Mouse (Mus musculus): ENCODE results near the gene Mcpt1. TPM values are rescaled to one million over a fixed set of nuclear protein-coding genes. Genes with fewer than 3 reads are reported as not detected.
"Not testable (repeated sequence)": the region's sequence is repeated elsewhere in the genome, so short reads cannot be mapped to it uniquely, and the experiment has no call there.

The Mcpt1 gene
- total RNA-seq (2017) = not detected in 2 replicates

GRCm38 (mm10) chr14:56017671-56018070 is at the start of gene Mcpt1:
Mcpt1 (plus strand) TSS chr14:56017971.
- not testable (repeated sequence) for ATAC-seq (replicated peaks in 1 of 2; ENCODE audit: insufficient read depth in 1 of 2, low FRiP score in 2 of 2, low TSS enrichment in 1 of 2, low read depth in 1 of 2, poor library complexity in 2 of 2, severe bottlenecking in 2 of 2)

GRCm38 (mm10) chr14:55987464-55987863 is 30.3 kb upstream of the Mcpt1 start:
- not testable (repeated sequence) for ATAC-seq (replicated peaks in 1 of 2; ENCODE audit: insufficient read depth in 1 of 2, low FRiP score in 2 of 2, low TSS enrichment in 1 of 2, low read depth in 1 of 2, poor library complexity in 2 of 2, severe bottlenecking in 2 of 2)

GRCm38 (mm10) chr14:56013147-56013546 is 4.6 kb upstream of the Mcpt1 start:
- no peak for ATAC-seq (replicated peaks in 1 of 2; ENCODE audit: insufficient read depth in 1 of 2, low FRiP score in 2 of 2, low TSS enrichment in 1 of 2, low read depth in 1 of 2, poor library complexity in 2 of 2, severe bottlenecking in 2 of 2)

- ATAC-seq (replicated peaks in 1 of 2; ENCODE audit: insufficient read depth in 1 of 2, low FRiP score in 2 of 2, low TSS enrichment in 1 of 2, low read depth in 1 of 2, poor library complexity in 2 of 2, severe bottlenecking in 2 of 2) = no peak
These were observed 3.8 kb upstream of the Mcpt1 start for GRCm38 (mm10) chr14:56013924-56014323.

- ATAC-seq (replicated peaks in 1 of 2; ENCODE audit: insufficient read depth in 1 of 2, low FRiP score in 2 of 2, low TSS enrichment in 1 of 2, low read depth in 1 of 2, poor library complexity in 2 of 2, severe bottlenecking in 2 of 2) = no peak
These were observed 1.7 kb downstream of the Mcpt1 start for GRCm38 (mm10) chr14:56019446-56019845.

- ATAC-seq (replicated peaks in 1 of 2; ENCODE audit: insufficient read depth in 1 of 2, low FRiP score in 2 of 2, low TSS enrichment in 1 of 2, low read depth in 1 of 2, poor library complexity in 2 of 2, severe bottlenecking in 2 of 2) = peak in 1 of 2 experiments; percentile 36; a peak in 1 of 4 replicates
These were observed 3.5 kb downstream of the Mcpt1 start for GRCm38 (mm10) chr14:56021305-56021704.

GRCm38 (mm10) chr14:56030395-56030794 is 12.6 kb downstream of the Mcpt1 start, which contains the start of gene Mcpt9:
Mcpt9 (minus strand) TSS chr14:56030495.
- ATAC-seq (replicated peaks in 1 of 2; ENCODE audit: insufficient read depth in 1 of 2, low FRiP score in 2 of 2, low TSS enrichment in 1 of 2, low read depth in 1 of 2, poor library complexity in 2 of 2, severe bottlenecking in 2 of 2) = not testable (repeated sequence)

GRCm38 (mm10) chr14:56034433-56034832 is 16.7 kb downstream of the Mcpt1 start:
- 0 out of 4 replicates have a peak, but pooled peaks of 1 of the 2 experiments have one; percentile 25 for ATAC-seq (replicated peaks in 1 of 2; ENCODE audit: insufficient read depth in 1 of 2, low FRiP score in 2 of 2, low TSS enrichment in 1 of 2, low read depth in 1 of 2, poor library complexity in 2 of 2, severe bottlenecking in 2 of 2)

- not testable (repeated sequence) for ATAC-seq (replicated peaks in 1 of 2; ENCODE audit: insufficient read depth in 1 of 2, low FRiP score in 2 of 2, low TSS enrichment in 1 of 2, low read depth in 1 of 2, poor library complexity in 2 of 2, severe bottlenecking in 2 of 2)
These were observed 24.0 kb downstream of the Mcpt1 start, which contains the start of gene Mcpt2 for GRCm38 (mm10) chr14:56041792-56042191. Mcpt2 (plus strand) TSS chr14:56042041.

GRCm38 (mm10) chr14:56055408-56055807 is 37.6 kb downstream of the Mcpt1 start:
- no peak for ATAC-seq (replicated peaks in 1 of 2; ENCODE audit: insufficient read depth in 1 of 2, low FRiP score in 2 of 2, low TSS enrichment in 1 of 2, low read depth in 1 of 2, poor library complexity in 2 of 2, severe bottlenecking in 2 of 2)

- no peak for ATAC-seq (replicated peaks in 1 of 2; ENCODE audit: insufficient read depth in 1 of 2, low FRiP score in 2 of 2, low TSS enrichment in 1 of 2, low read depth in 1 of 2, poor library complexity in 2 of 2, severe bottlenecking in 2 of 2)
These were observed 40.0 kb downstream of the Mcpt1 start for GRCm38 (mm10) chr14:56057722-56058121.

GRCm38 (mm10) chr14:56062213-56062612 is 44.4 kb downstream of the Mcpt1 start, which contains the start of gene Mcpt4:
Mcpt4 (minus strand) TSS chr14:56062313.
- ATAC-seq (replicated peaks in 1 of 2; ENCODE audit: insufficient read depth in 1 of 2, low FRiP score in 2 of 2, low TSS enrichment in 1 of 2, low read depth in 1 of 2, poor library complexity in 2 of 2, severe bottlenecking in 2 of 2) = not testable (repeated sequence)

Other genes with a start within 250 kb of the Mcpt1 start
- 1.0 and 2.2 TPM in 2 replicates for gene Adcy4, start 233.9 kb upstream of the Mcpt1 start, total RNA-seq (2017)
- 23.8 and 47.9 TPM in 2 replicates for gene Ripk3, start 229.1 kb upstream of the Mcpt1 start, total RNA-seq (2017)
- 0.31 and 0.35 TPM in 2 replicates for gene Nfatc4, start 194.8 kb upstream of the Mcpt1 start, total RNA-seq (2017)
- gene Nynrin, start 164.0 kb upstream of the Mcpt1 start, total RNA-seq (2017) = 13.0 and 13.1 TPM in 2 replicates
- gene Cbln3, start 133.6 kb upstream of the Mcpt1 start, total RNA-seq (2017) = 0.05 TPM in 1 of 2 replicates, not detected in the other
- gene Khnyn, start 133.0 kb upstream of the Mcpt1 start, total RNA-seq (2017) = 40.6 and 50.5 TPM in 2 replicates
- gene Sdr39u1, start 117.7 kb upstream of the Mcpt1 start, total RNA-seq (2017) = 10.3 and 27.3 TPM in 2 replicates
- gene Cma1, start 73.3 kb upstream of the Mcpt1 start, total RNA-seq (2017) = 0.88 TPM in 1 of 2 replicates, not detected in the other
- not detected in 2 replicates for gene Cma2, start 67.0 kb upstream of the Mcpt1 start, total RNA-seq (2017)
- gene Mcpt9, start 12.5 kb downstream of the Mcpt1 start, total RNA-seq (2017) = not detected in 2 replicates
- not detected in 2 replicates for gene Mcpt2, start 24.1 kb downstream of the Mcpt1 start, total RNA-seq (2017)
- gene Mcpt4, start 44.3 kb downstream of the Mcpt1 start, total RNA-seq (2017) = not detected in 2 replicates
- 12.9 and 61.9 TPM in 2 replicates for gene Mcpt8, start 67.3 kb downstream of the Mcpt1 start, total RNA-seq (2017)
- gene Ctsg, start 84.6 kb downstream of the Mcpt1 start, total RNA-seq (2017) = 140 and 219 TPM in 2 replicates
- gene Gzme, start 102.7 kb downstream of the Mcpt1 start, total RNA-seq (2017) = not detected in 2 replicates
- not detected in 2 replicates for gene Gzmd, start 114.6 kb downstream of the Mcpt1 start, total RNA-seq (2017)
- not detected in 2 replicates for gene Gzmg, start 141.6 kb downstream of the Mcpt1 start, total RNA-seq (2017)
- not detected in 2 replicates for gene Gzmn, start 156.6 kb downstream of the Mcpt1 start, total RNA-seq (2017)
- gene Gzmf, start 193.4 kb downstream of the Mcpt1 start, total RNA-seq (2017) = not detected in 2 replicates
- gene Gzmc, start 216.7 kb downstream of the Mcpt1 start, total RNA-seq (2017) = 0.63 TPM in 1 of 2 replicates, not detected in the other
- 0.99 and 1.3 TPM in 2 replicates for gene Gzmb, start 244.3 kb downstream of the Mcpt1 start, total RNA-seq (2017)

All from hematopoietic stem cell, adult 5-6 weeks (primary cell).